Mouse (Mus musculus) forebrain, embryonic 14.5 days (tissue): ENCODE results near the gene Vmn2r2. TPM values are rescaled to one million over a fixed set of nuclear protein-coding genes. Genes with fewer than 3 reads are reported as not detected.
A peak's percentile ranks its signal among the peaks of the same experiment; 100 is the strongest.

Experiments used
- ATAC-seq: fragments of 200-750 bp; cut with Nextera tagmentation; 2 replicates; pipeline ENCODE4 v1.8.0; 2017; ENCODE audit warnings: mild to moderate bottlenecking, moderate library complexity
- DNase-seq: peaks from one replicate; pipeline ENCODE4 v3.0.0-alpha.2; 2015; ENCODE audit warnings: low spot score
- H3K27ac ChIP-seq: fragments of 300-500 bp; sonication (generic); 2 replicates; pipeline ENCODE4 v1.5.1; 2014; ENCODE audit warnings: low read depth, mild to moderate bottlenecking, control low read depth, low read length, moderate library complexity
- H3K27me3 ChIP-seq: fragments of 300-500 bp; sonication (generic); replicated peaks from 2 replicates; pipeline ENCODE4 v1.6.1; 2014; ENCODE audit warnings: low read length, control low read depth, mixed read lengths; ENCODE audit not compliant: control insufficient read depth, insufficient read depth
- H3K36me3 ChIP-seq: fragments of 300-500 bp; sonication (generic); 2 replicates; pipeline ENCODE4 v1.6.1; 2014; ENCODE audit warnings: low read length, control low read depth; ENCODE audit not compliant: control insufficient read depth, insufficient read depth
- H3K4me1 ChIP-seq: fragments of 300-500 bp; sonication (generic); 2 replicates; pipeline ENCODE4 v1.6.1; 2014; ENCODE audit warnings: antibody characterized with exemption, low read length, control low read depth; ENCODE audit not compliant: control insufficient read depth, insufficient read depth
- H3K4me2 ChIP-seq: fragments of 300-500 bp; sonication (generic); 2 replicates; pipeline ENCODE4 v1.6.1; 2014; ENCODE audit warnings: mild to moderate bottlenecking, control low read depth, low read length
- H3K4me3 ChIP-seq: fragments of 300-500 bp; sonication (generic); 2 replicates; pipeline ENCODE4 v1.5.1; 2014; ENCODE audit warnings: low read depth, low read length, control low read depth
- H3K9ac ChIP-seq: fragments of 300-500 bp; sonication (generic); 2 replicates; pipeline ENCODE4 v1.6.1; 2014; ENCODE audit warnings: mild to moderate bottlenecking, low read length, control low read depth, moderate library complexity
- H3K9me3 ChIP-seq: fragments of 300-500 bp; sonication (generic); replicated peaks from 2 replicates; pipeline ENCODE4 v1.6.1; 2016; ENCODE audit warnings: low read length, control low read depth, mixed read lengths; ENCODE audit not compliant: control insufficient read depth
- WGBS: fragments of 180-500 bp; shearing (Covaris S2); extraction: QIAGEN DNeasy Blood & Tissue Kit; methylation state at CpG from one replicate; pipeline ENCODE4 v1.1.7; 2014; 5-methylcytosine and 5-hydroxymethylcytosine counted together
- polyA plus RNA-seq: library from polyadenylated mRNA; unstranded; fragments of >200 nt; fragmentation: Nextera tagmentation; extraction: Ambion mirVana; gene quantifications from 2 replicates; pipeline ENCODE4 v1.2.1, GENCODE M21; 2014

Gene Vmn2r2
- polyA plus RNA-seq = 0.07 TPM in 1 of 2 replicates, not detected in the other

- no peak within 1 kb of the TSS for H3K27ac ChIP-seq
- H3K4me1 ChIP-seq = no peaks in the 10 kb centered on the region
- peak; percentile 62; the same call in 1 of the 2 replicates for ATAC-seq
Measured at GRCm38 (mm10) chr3:64141878-64142508, at the start of gene Vmn2r2. Vmn2r2 (minus strand) TSS chr3:64141928.

GRCm38 (mm10) chr3:64113352-64114046 lies 28.2 kb downstream of the Vmn2r2 start:
- Histone ChIP-seq H3K4me1 (0 out of 2 replicates have a peak, but pooled peaks cover 2% of the 10 kb centered on the region), H3K4me2 (no peak overlapping the region), H3K27ac (peak overlapping the region; percentile 74), H3K9me3 (no peaks in the 10 kb centered on the region), H3K27me3 (no peaks in the 10 kb centered on the region), H3K36me3 (no peaks in the 10 kb centered on the region), H3K4me3 (no peak overlapping the region), H3K9ac (no peak overlapping the region)
- peak; percentile 85 for ATAC-seq
- peak; percentile 72 for DNase-seq
- 51% methylated on average over 11 of the region's 11 CpGs for WGBS

More at GRCm38 (mm10) chr3:64141878-64142508, at the start of gene Vmn2r2:
- Histone ChIP-seq H3K4me2 (no peak within 1 kb of the TSS), H3K36me3 (no peaks in the 10 kb centered on the region), H3K9ac (no peak within 1 kb of the TSS), H3K4me3 (no peak within 1 kb of the TSS), H3K9me3 (no peaks in the 10 kb centered on the region), H3K27me3 (no peaks in the 10 kb centered on the region)
- WGBS = 65% methylated on average over 2 of the region's 2 CpGs
- peak; percentile 24 for DNase-seq

GRCm38 (mm10) chr3:64112707-64113106 lies 29.0 kb downstream of the Vmn2r2 start:
- Histone ChIP-seq H3K27ac (no peak overlapping the region), H3K9me3 (no peaks in the 10 kb centered on the region), H3K4me1 (0 out of 2 replicates have a peak, but pooled peaks cover 2% of the 10 kb centered on the region), H3K27me3 (no peaks in the 10 kb centered on the region), H3K4me3 (no peak overlapping the region), H3K36me3 (no peaks in the 10 kb centered on the region), H3K4me2 (no peak overlapping the region), H3K9ac (no peak overlapping the region)
- ATAC-seq (peak; percentile 73), DNase-seq (peak; percentile 61)
- 38% methylated on average over 1 of the region's 1 CpGs for WGBS

- Histone ChIP-seq H3K9me3 (no peaks in the 10 kb centered on the region), H3K4me1 (no peaks in the 10 kb centered on the region), H3K9ac (no peak within 1 kb of the TSS), H3K27me3 (no peaks in the 10 kb centered on the region), H3K4me2 (no peak within 1 kb of the TSS), H3K36me3 (no peaks in the 10 kb centered on the region), H3K27ac (no peak within 1 kb of the TSS), H3K4me3 (no peak within 1 kb of the TSS)
- DNase-seq (peak; percentile 4), ATAC-seq (no peak)
- 87% methylated on average over 4 of the region's 4 CpGs for WGBS
Measured at GRCm38 (mm10) chr3:64081247-64081646, 60.5 kb downstream of the Vmn2r2 start, which contains the start of gene Vmn2r1. Vmn2r1 (plus strand) TSS chr3:64081547.

Other genes with a start within 250 kb of the Vmn2r2 start
- gene Plch1, start 242.5 kb downstream of the Vmn2r2 start, polyA plus RNA-seq = 10.1 TPM in 2 replicates
- gene E130311K13Rik, start 212.5 kb downstream of the Vmn2r2 start, polyA plus RNA-seq = 4.8 and 5.3 TPM in 2 replicates
- gene Slc33a1, start 177.2 kb downstream of the Vmn2r2 start, polyA plus RNA-seq = 21.0 and 21.5 TPM in 2 replicates
- gene Gmps, start 165.8 kb downstream of the Vmn2r2 start, polyA plus RNA-seq = 49.6 and 55.1 TPM in 2 replicates
- 0.13 and 0.32 TPM in 2 replicates for gene Vmn2r1, start 60.4 kb downstream of the Vmn2r2 start, polyA plus RNA-seq
- gene Vmn2r3, start 147.8 kb upstream of the Vmn2r2 start, polyA plus RNA-seq = 0.01 TPM in 1 of 2 replicates, not detected in the other